Mouse (Mus musculus): ENCODE results near the gene Nsf.

DNA sequence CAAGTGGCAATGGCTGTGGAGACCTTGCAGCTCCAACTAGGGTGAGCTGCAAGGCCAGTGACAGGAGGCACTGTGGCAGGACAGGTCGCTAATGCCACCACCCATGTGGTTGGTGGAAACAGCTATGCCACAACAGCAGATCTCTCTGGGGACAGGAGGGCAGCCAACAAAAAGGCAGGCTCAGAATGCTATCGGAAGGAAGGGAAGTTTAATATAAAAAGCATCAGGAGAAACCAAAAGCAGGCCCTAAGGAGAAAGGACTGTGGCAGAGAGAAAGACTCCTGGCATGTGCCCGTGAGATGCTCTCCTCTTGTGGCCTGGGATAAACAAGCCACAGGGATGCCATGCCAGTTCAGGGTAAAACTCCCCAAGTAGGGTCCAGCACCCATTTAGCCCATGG is 122.1 kb downstream of the Nsf start:
- TF ChIP-seq POLR2A (IDR thresholded peaks at IDR 0.05; ENCODE audit: control insufficient read depth, low read depth, low read length): no peak
- TF ChIP-seq CTCF (IDR thresholded peaks at IDR 0.05; ENCODE audit: control insufficient read depth, insufficient read depth, insufficient replicate concordance, low read depth, low read length): no peak

Data from testis, adult 2 months (tissue).